Mouse (Mus musculus) embryonic facial prominence, embryonic 15.5 days (tissue): ENCODE data around the gene Nt5c3. TPM values are rescaled to one million over a fixed set of nuclear protein-coding genes. Genes with fewer than 3 reads are reported as not detected.
A peak's percentile ranks its signal among the peaks of the same experiment; 100 is the strongest.

Source experiments
- ATAC-seq: fragments of 200-750 bp; cut with Nextera tagmentation; 2 replicates; pipeline ENCODE4 v1.8.0; 2017; ENCODE audit warnings: low read depth, moderate TSS enrichment; ENCODE audit not compliant: insufficient number of reproducible peaks, low FRiP score, low TSS enrichment
- H3K27ac ChIP-seq: fragments of 300-500 bp; sonication (generic); replicated peaks from 2 replicates; pipeline ENCODE4 v1.5.1; 2015; ENCODE audit warnings: mild to moderate bottlenecking, inconsistent platforms
- H3K27me3 ChIP-seq: fragments of 300-500 bp; sonication (generic); 2 replicates; pipeline ENCODE4 v1.6.1; 2015; ENCODE audit warnings: inconsistent platforms
- H3K36me3 ChIP-seq: fragments of 300-500 bp; sonication (generic); 2 replicates; pipeline ENCODE4 v1.6.1; 2015; ENCODE audit warnings: mild to moderate bottlenecking, inconsistent platforms
- H3K4me1 ChIP-seq: fragments of 300-500 bp; sonication (generic); 2 replicates; pipeline ENCODE4 v1.6.1; 2015; ENCODE audit warnings: inconsistent platforms
- H3K4me2 ChIP-seq: fragments of 300-500 bp; sonication (generic); replicated peaks from 2 replicates; pipeline ENCODE4 v1.6.1; 2015; ENCODE audit warnings: mild to moderate bottlenecking, inconsistent platforms
- H3K4me3 ChIP-seq: fragments of 300-500 bp; sonication (generic); replicated peaks from 2 replicates; pipeline ENCODE4 v1.5.1; 2015; ENCODE audit warnings: mild to moderate bottlenecking, inconsistent platforms
- H3K9ac ChIP-seq: fragments of 300-500 bp; sonication (generic); 2 replicates; pipeline ENCODE4 v1.6.1; 2015; ENCODE audit warnings: inconsistent platforms
- H3K9me3 ChIP-seq: fragments of 300-500 bp; sonication (generic); replicated peaks from 2 replicates; pipeline ENCODE4 v1.6.1; 2016; ENCODE audit warnings: inconsistent platforms
- WGBS: fragments of 180-500 bp; shearing (Covaris S2); methylation state at CpG from one replicate; pipeline ENCODE4 v1.1.7; 2015; 5-methylcytosine and 5-hydroxymethylcytosine counted together
- polyA plus RNA-seq: library from polyadenylated mRNA; unstranded; fragments of >200 nt; fragmentation: Nextera tagmentation; extraction: Ambion mirVana; gene quantifications from 2 replicates; pipeline ENCODE4 v1.2.1, GENCODE M21; 2015

The Nt5c3 gene
- polyA plus RNA-seq, 1 experiment from 2014 or later, result 63.2 TPM

GRCm38 (mm10) chr6:56917578-56918368 lies 6.0 kb downstream of the Nt5c3 start:
- Histone ChIP-seq H3K9me3 (no peaks in the 10 kb centered on the region), H3K9ac (no peak overlapping the region), H3K27ac (no peak overlapping the region), H3K4me2 (no peak overlapping the region), H3K36me3 (no peaks in the 10 kb centered on the region), H3K4me3 (no peak overlapping the region), H3K27me3 (no peaks in the 10 kb centered on the region), H3K4me1 (peaks cover 18% of the 10 kb centered on the region)
- WGBS, result 73% methylated on average over 12 of the region's 12 CpGs
- ATAC-seq, result no peak

GRCm38 (mm10) chr6:56916279-56916678 lies 7.5 kb downstream of the Nt5c3 start:
- no peak overlapping the region for H3K4me2 ChIP-seq
- no peak overlapping the region for H3K27ac ChIP-seq
- no peak overlapping the region for H3K4me3 ChIP-seq
- no peaks in the 10 kb centered on the region for H3K27me3 ChIP-seq
- H3K9me3 ChIP-seq, result no peaks in the 10 kb centered on the region
- H3K9ac ChIP-seq, result no peak overlapping the region
- no peaks in the 10 kb centered on the region for H3K36me3 ChIP-seq
- ATAC-seq, result no peak
- WGBS, result 77% methylated on average over 2 of the region's 2 CpGs
- peaks cover 13% of the 10 kb centered on the region; the same call in 1 of the 2 replicates for H3K4me1 ChIP-seq

- Histone ChIP-seq H3K27me3 (no peaks in the 10 kb centered on the region), H3K4me2 (no peak overlapping the region), H3K9me3 (no peaks in the 10 kb centered on the region), H3K9ac (no peak overlapping the region), H3K4me1 (peaks cover 13% of the 10 kb centered on the region; the same call in 1 of the 2 replicates), H3K36me3 (no peaks in the 10 kb centered on the region), H3K4me3 (no peak overlapping the region), H3K27ac (0 out of 2 replicates have a peak overlapping the region, but pooled peaks have one; percentile 39)
- ATAC-seq, result no peak
- 47% methylated on average over 2 of the region's 2 CpGs for WGBS
Observed at GRCm38 (mm10) chr6:56913092-56913858, 10.5 kb downstream of the Nt5c3 start.

- Histone ChIP-seq H3K27ac (no peak overlapping the region), H3K4me1 (peaks cover 9% of the 10 kb centered on the region; the same call in 1 of the 2 replicates), H3K9ac (no peak overlapping the region), H3K4me2 (no peak overlapping the region), H3K9me3 (no peaks in the 10 kb centered on the region), H3K36me3 (no peaks in the 10 kb centered on the region), H3K4me3 (no peak overlapping the region), H3K27me3 (no peaks in the 10 kb centered on the region)
- 81% methylated on average over 2 of the region's 2 CpGs for WGBS
- ATAC-seq, result no peak
Observed at GRCm38 (mm10) chr6:56910910-56911309, 12.8 kb downstream of the Nt5c3 start.

- Histone ChIP-seq H3K9me3 (no peaks in the 10 kb centered on the region), H3K4me3 (no peak overlapping the region), H3K36me3 (no peaks in the 10 kb centered on the region), H3K27me3 (no peaks in the 10 kb centered on the region), H3K27ac (no peak overlapping the region), H3K4me2 (no peak overlapping the region), H3K9ac (no peak overlapping the region), H3K4me1 (peaks cover 20% of the 10 kb centered on the region)
- no peak for ATAC-seq
- WGBS, result 16% methylated on average over 4 of the region's 4 CpGs
Observed at GRCm38 (mm10) chr6:56908912-56909311, 14.8 kb downstream of the Nt5c3 start.

- Histone ChIP-seq H3K9me3 (no peaks in the 10 kb centered on the region), H3K4me2 (no peak overlapping the region), H3K4me1 (peaks cover 19% of the 10 kb centered on the region), H3K4me3 (no peak overlapping the region), H3K27me3 (no peaks in the 10 kb centered on the region), H3K27ac (no peak overlapping the region), H3K36me3 (no peaks in the 10 kb centered on the region), H3K9ac (no peak overlapping the region)
- no peak for ATAC-seq
- WGBS, result 86% methylated on average over 2 of the region's 2 CpGs
Observed at GRCm38 (mm10) chr6:56908397-56908796, 15.3 kb downstream of the Nt5c3 start.

GRCm38 (mm10) chr6:56907973-56908372 lies 15.8 kb downstream of the Nt5c3 start:
- no peak for ATAC-seq
- H3K4me1 ChIP-seq, result peaks cover 21% of the 10 kb centered on the region
- H3K27ac ChIP-seq, result no peak overlapping the region
- H3K9me3 ChIP-seq, result no peaks in the 10 kb centered on the region
- no peaks in the 10 kb centered on the region for H3K36me3 ChIP-seq
- H3K4me2 ChIP-seq, result no peak overlapping the region
- H3K27me3 ChIP-seq, result no peaks in the 10 kb centered on the region
- 86% methylated on average over 3 of the region's 3 CpGs for WGBS
- no peak overlapping the region for H3K4me3 ChIP-seq
- no peak overlapping the region for H3K9ac ChIP-seq

- H3K4me2 ChIP-seq, result no peak overlapping the region
- H3K4me3 ChIP-seq, result no peak overlapping the region
- no peak for ATAC-seq
- no peaks in the 10 kb centered on the region for H3K36me3 ChIP-seq
- no peak overlapping the region for H3K9ac ChIP-seq
- H3K27ac ChIP-seq, result no peak overlapping the region
- peaks cover 27% of the 10 kb centered on the region for H3K4me1 ChIP-seq
- H3K9me3 ChIP-seq, result no peaks in the 10 kb centered on the region
- no peaks in the 10 kb centered on the region for H3K27me3 ChIP-seq
- 83% methylated on average over 8 of the region's 8 CpGs for WGBS
Observed at GRCm38 (mm10) chr6:56906121-56906846, 17.4 kb downstream of the Nt5c3 start.

GRCm38 (mm10) chr6:56905486-56905885 lies 18.2 kb downstream of the Nt5c3 start:
- no peak for ATAC-seq
- 78% methylated on average over 5 of the region's 5 CpGs for WGBS
- H3K4me3 ChIP-seq, result no peak overlapping the region
- H3K4me1 ChIP-seq, result peaks cover 27% of the 10 kb centered on the region
- H3K36me3 ChIP-seq, result no peaks in the 10 kb centered on the region
- H3K27ac ChIP-seq, result no peak overlapping the region
- no peak overlapping the region for H3K9ac ChIP-seq
- no peak overlapping the region for H3K4me2 ChIP-seq
- no peaks in the 10 kb centered on the region for H3K9me3 ChIP-seq
- no peaks in the 10 kb centered on the region for H3K27me3 ChIP-seq

GRCm38 (mm10) chr6:56904982-56905381 lies 18.8 kb downstream of the Nt5c3 start:
- WGBS, result 73% methylated on average over 2 of the region's 2 CpGs
- no peak overlapping the region for H3K4me2 ChIP-seq
- no peak overlapping the region for H3K9ac ChIP-seq
- no peaks in the 10 kb centered on the region for H3K27me3 ChIP-seq
- ATAC-seq, result no peak
- no peaks in the 10 kb centered on the region for H3K36me3 ChIP-seq
- H3K4me1 ChIP-seq, result peaks cover 27% of the 10 kb centered on the region
- no peak overlapping the region for H3K4me3 ChIP-seq
- no peaks in the 10 kb centered on the region for H3K9me3 ChIP-seq
- H3K27ac ChIP-seq, result no peak overlapping the region

- Histone ChIP-seq H3K36me3 (no peaks in the 10 kb centered on the region), H3K4me2 (no peak overlapping the region), H3K4me3 (no peak overlapping the region), H3K27me3 (no peaks in the 10 kb centered on the region), H3K9me3 (no peaks in the 10 kb centered on the region), H3K27ac (0 out of 2 replicates have a peak overlapping the region, but pooled peaks have one; percentile 22), H3K9ac (no peak overlapping the region), H3K4me1 (peaks cover 27% of the 10 kb centered on the region)
- no peak for ATAC-seq
- 88% methylated on average over 1 of the region's 1 CpGs for WGBS
Observed at GRCm38 (mm10) chr6:56904330-56904729, 19.4 kb downstream of the Nt5c3 start.
